Mouse (Mus musculus): ENCODE measurements at regions not wholly inside any gene's neighbourhood (a gene's known extent, or its start where the extent isn't known, plus 50 kb on each side); places are given as distances from the start of the nearest gene placed in this dataset.

- no peak for TF ChIP-seq POLR2A (IDR thresholded peaks at IDR 0.05; ENCODE audit: borderline replicate concordance, low read depth, low read length)
- TF ChIP-seq CTCF (IDR thresholded peaks at IDR 0.05; ENCODE audit: low read depth, low read length), result no peak
Observed at GRCm38 (mm10) chr4:106048797-106049196, 259.1 kb downstream of the Gm12728 start.

All from bone marrow macrophage, adult 2 months (primary cell).